Comparison of ENCODE assay signal across 20 mouse cellular contexts in genomic region chr17:50443376-50444022, GRCm38 (mm10).
A peak's percentile ranks its signal among the peaks of the same experiment; 100 is the strongest.
DNase-seq lines count a peak whose midpoint lies in the region; ATAC-seq and TF ChIP-seq lines count a peak whose summit lies in the region.
"Had no signal": no experiment of that assay in that cellular context is flagged by ENCODE, and none has a peak within 500 bp of the region (broad histone marks: within the 10 kb centered on the region; RNA-seq: fewer than 3 reads in every experiment).

No protein-coding gene starts in this region.

- peak; percentile 57 for DNase-seq in embryonic facial prominence, embryonic 14.5 days (ENCODE audit: low spot score)
- DNase-seq in embryonic facial prominence, embryonic 10.5 days (ENCODE audit: low spot score): no peak
- peak; percentile 31 to 34 for DNase-seq in heart, adult 9 months (ENCODE audit: low spot score in 2 of 2)
- DNase-seq in heart, embryonic 10.5 days (ENCODE audit: low spot score): no peak
- peak; percentile 49 for DNase-seq in kidney, postnatal 0 days (ENCODE audit: low spot score)
- DNase-seq in kidney, postnatal 14 days: no peak
- peak; percentile 47 for DNase-seq in brain, embryonic 14.5 days (ENCODE audit: low read depth)
- DNase-seq in testis, postnatal 14 days (ENCODE audit: low spot score): no peak
- DNase-seq: adrenal gland, adult 2 months; kidney, adult 11 months; kidney, postnatal 36 days; layer of hippocampus, adult 9-11 months; liver; liver, postnatal 0 days; right cerebral cortex, postnatal 25 days; thymus, postnatal 4 days had no signal

- H3K36me3 ChIP-seq in embryonic facial prominence, embryonic 14.5 days (ENCODE audit: control insufficient read depth, insufficient read depth, low read length): no peaks in the 10 kb centered on the region
- no peaks in the 10 kb centered on the region for H3K36me3 ChIP-seq in embryonic facial prominence, embryonic 10.5 days (replicated peaks)
- no peaks in the 10 kb centered on the region for H3K36me3 ChIP-seq in heart, embryonic 10.5 days
- H3K36me3 ChIP-seq in kidney, postnatal 0 days (ENCODE audit: insufficient read depth, low read length): no peaks in the 10 kb centered on the region
- H3K36me3 ChIP-seq: neural tube, embryonic 12.5 days had no signal

- no peaks in the 10 kb centered on the region for H3K27me3 ChIP-seq in embryonic facial prominence, embryonic 14.5 days (replicated peaks; ENCODE audit: control insufficient read depth, insufficient read depth, low read length)
- no peaks in the 10 kb centered on the region for H3K27me3 ChIP-seq in embryonic facial prominence, embryonic 10.5 days (replicated peaks; ENCODE audit: low read depth, poor library complexity, severe bottlenecking)
- no peaks in the 10 kb centered on the region; the same call in 1 of the 2 replicates for H3K27me3 ChIP-seq in heart, embryonic 10.5 days (ENCODE audit: insufficient read depth, poor library complexity, severe bottlenecking)
- no peaks in the 10 kb centered on the region for H3K27me3 ChIP-seq in kidney, postnatal 0 days (ENCODE audit: insufficient read depth, low read length)
- H3K27me3 ChIP-seq: CH12.LX; neural tube, embryonic 12.5 days had no signal

- no peaks in the 10 kb centered on the region for H3K4me1 ChIP-seq in embryonic facial prominence, embryonic 14.5 days (ENCODE audit: control insufficient read depth, insufficient read depth, low read length)
- H3K4me1 ChIP-seq in embryonic facial prominence, embryonic 10.5 days: peaks cover 3% of the 10 kb centered on the region; the same call in 1 of the 2 replicates
- 0 out of 2 replicates have a peak, but pooled peaks cover 2% of the 10 kb centered on the region for H3K4me1 ChIP-seq in heart, embryonic 10.5 days
- no peaks in the 10 kb centered on the region for H3K4me1 ChIP-seq in kidney, postnatal 0 days (replicated peaks; ENCODE audit: insufficient read depth, low read length)
- H3K4me1 ChIP-seq: neural tube, embryonic 12.5 days had no signal

- no peak for TF ChIP-seq CTCF in kidney, postnatal 0 days (IDR thresholded peaks at IDR 0.05; ENCODE audit: low read depth)
- no peak for TF ChIP-seq CTCF in brain, embryonic 14.5 days (IDR thresholded peaks at IDR 0.05; ENCODE audit: borderline replicate concordance, extremely low read depth, insufficient read depth, insufficient read length)

- TF ChIP-seq POLR2A in brain, embryonic 14.5 days (IDR thresholded peaks at IDR 0.05; ENCODE audit: borderline replicate concordance, extremely low read depth, insufficient read depth, insufficient read length, poor library complexity, severe bottlenecking): no peak

- H3K9ac ChIP-seq in embryonic facial prominence, embryonic 14.5 days (ENCODE audit: low read depth, low read length): no peak overlapping the region
- H3K9ac ChIP-seq in kidney, postnatal 0 days (ENCODE audit: low read depth, low read length): no peak overlapping the region
- H3K9ac ChIP-seq: liver, postnatal 0 days; neural tube, embryonic 12.5 days had no signal

- 0 out of 2 replicates have a peak overlapping the region, but pooled peaks have one; percentile 13 for H3K27ac ChIP-seq in embryonic facial prominence, embryonic 14.5 days (replicated peaks; ENCODE audit: low read depth, low read length)
- H3K27ac ChIP-seq in embryonic facial prominence, embryonic 10.5 days (replicated peaks): no peak overlapping the region
- H3K27ac ChIP-seq in heart, embryonic 10.5 days: no peak overlapping the region
- H3K27ac ChIP-seq in kidney, postnatal 0 days: no peak overlapping the region
- H3K27ac ChIP-seq: macrophage; neural tube, embryonic 12.5 days had no signal

- H3K4me3 ChIP-seq in embryonic facial prominence, embryonic 14.5 days (ENCODE audit: low read depth, low read length): no peak overlapping the region
- H3K4me3 ChIP-seq in embryonic facial prominence, embryonic 10.5 days: no peak overlapping the region
- H3K4me3 ChIP-seq in heart, embryonic 10.5 days: no peak overlapping the region
- no peak overlapping the region for H3K4me3 ChIP-seq in kidney, postnatal 0 days (replicated peaks; ENCODE audit: low read depth, low read length)
- H3K4me3 ChIP-seq: neural tube, embryonic 12.5 days had no signal

- 57% methylated on average over 6 of the region's 6 CpGs for WGBS in embryonic facial prominence, embryonic 14.5 days
- 88% methylated on average over 6 of the region's 6 CpGs for WGBS in embryonic facial prominence, embryonic 10.5 days
- WGBS in heart, embryonic 10.5 days: 83% methylated on average over 6 of the region's 6 CpGs
- 62% methylated on average over 6 of the region's 6 CpGs for WGBS in kidney, postnatal 0 days

- no peaks in the 10 kb centered on the region for H3K9me3 ChIP-seq in embryonic facial prominence, embryonic 14.5 days (ENCODE audit: control insufficient read depth, low read length)
- no peaks in the 10 kb centered on the region for H3K9me3 ChIP-seq in embryonic facial prominence, embryonic 10.5 days
- H3K9me3 ChIP-seq in heart, embryonic 10.5 days: no peaks in the 10 kb centered on the region
- H3K9me3 ChIP-seq in kidney, postnatal 0 days (replicated peaks; ENCODE audit: low read length): no peaks in the 10 kb centered on the region
- H3K9me3 ChIP-seq: neural tube, embryonic 12.5 days had no signal

- peak; percentile 50; the same call in 1 of the 2 replicates for ATAC-seq in embryonic facial prominence, embryonic 14.5 days (ENCODE audit: low read depth)
- ATAC-seq in kidney, postnatal 0 days (replicated peaks; ENCODE audit: low FRiP score, low read depth): no peak
- ATAC-seq: liver, postnatal 0 days had no signal

- H3K4me2 ChIP-seq in embryonic facial prominence, embryonic 14.5 days (ENCODE audit: low read depth, low read length): no peak overlapping the region
- H3K4me2 ChIP-seq in kidney, postnatal 0 days (ENCODE audit: low read length): no peak overlapping the region
- H3K4me2 ChIP-seq: midbrain, embryonic 11.5 days; neural tube, embryonic 12.5 days had no signal

Comparison
In these comparisons a context has a peak if more than half of its experiments do, and no peak if none do; other contexts are left out.
1. DNase-seq: peak in embryonic facial prominence, embryonic 14.5 days (single experiment), heart, adult 9 months (2 of 2), kidney, postnatal 0 days (single experiment) and brain, embryonic 14.5 days (single experiment); none in embryonic facial prominence, embryonic 10.5 days (single experiment), heart, embryonic 10.5 days (single experiment), kidney, postnatal 14 days (single experiment) and testis, postnatal 14 days (single experiment).